Mouse (Mus musculus) macrophage (primary cell): Measurements from ENCODE around the gene Igsf3. TPM values are rescaled to one million over a fixed set of nuclear protein-coding genes. Genes with fewer than 3 reads are reported as not detected.

Source experiments
- H3K27ac ChIP-seq: fragments of 350-480 bp; formaldehyde crosslinking; 2 replicates; pipeline ENCODE4 v1.9.0; 2021
- H3K36me3 ChIP-seq: fragments of 350-480 bp; formaldehyde crosslinking; 2 replicates; pipeline ENCODE4 v1.9.0; 2021; ENCODE audit errors: inconsistent target
- H3K4me3 ChIP-seq: fragments of 350-480 bp; formaldehyde crosslinking; 2 replicates; pipeline ENCODE4 v1.9.0; 2021; ENCODE audit errors: inconsistent target
- H3K79me2 ChIP-seq: fragments of 350-480 bp; formaldehyde crosslinking; 2 replicates; pipeline ENCODE4 v1.9.0; 2021; ENCODE audit errors: inconsistent target
- WGBS: methylation state at CpG from one replicate; pipeline ENCODE4 v1.1.7; 2026; ENCODE audit warnings: inconsistent platforms; ENCODE audit not compliant: missing documents; 5-methylcytosine and 5-hydroxymethylcytosine counted together
- polyA plus RNA-seq: library from polyadenylated mRNA; stranded (reverse); fragments of 250-400 nt; gene quantifications from 3 replicates; pipeline ENCODE4 v1.2.4, GENCODE M21; 2018; ENCODE audit warnings: inconsistent platforms

The Igsf3 gene
- polyA plus RNA-seq, 1 experiment from 2014 or later: 0.03 TPM

DNA sequence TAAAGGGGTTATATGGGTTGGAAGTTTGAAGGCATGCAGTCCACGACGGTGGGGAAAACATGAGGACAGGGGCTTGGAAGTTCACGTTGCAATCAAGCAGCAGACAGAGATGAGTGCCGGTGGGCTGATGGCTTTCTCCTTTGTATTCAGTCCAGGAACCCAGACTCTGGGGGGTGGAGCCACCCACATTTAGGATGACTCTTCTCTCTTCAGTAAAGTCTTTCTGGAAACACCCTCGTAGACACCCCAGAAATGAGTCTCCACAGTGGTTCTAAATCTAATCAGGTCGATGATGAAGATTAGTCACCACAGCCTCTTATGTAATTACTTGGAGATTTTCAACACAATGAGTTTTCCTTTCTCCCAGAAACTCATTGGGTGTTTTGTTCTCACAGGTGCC, 16.1 kb upstream of the Igsf3 start:
- no peak overlapping the region for H3K27ac ChIP-seq

DNA sequence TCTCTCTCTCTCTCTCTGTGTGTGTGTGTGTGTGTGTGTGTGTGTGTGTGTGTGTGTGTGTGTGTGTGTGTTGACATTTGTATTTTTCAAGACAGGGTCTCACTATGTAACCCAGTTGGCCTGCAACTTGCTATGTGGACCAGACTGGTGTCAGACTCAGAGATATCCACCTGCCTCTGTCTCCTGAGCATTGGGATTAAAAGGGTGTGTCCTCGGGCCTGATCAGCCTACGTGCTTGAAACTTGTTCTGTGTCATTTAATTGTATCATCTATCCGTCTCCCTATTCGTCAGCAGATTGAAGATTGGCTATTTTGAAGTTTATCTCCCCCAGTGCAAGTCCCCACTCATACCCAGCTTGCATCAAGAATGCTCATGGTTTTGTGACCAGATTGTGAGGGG, 14.5 kb upstream of the Igsf3 start:
- Histone ChIP-seq H3K79me2 (no peaks in the 10 kb centered on the region), H3K36me3 (no peaks in the 10 kb centered on the region), H3K27ac (no peak overlapping the region), H3K4me3 (no peak overlapping the region)
- 89% methylated on average over 4 of the region's 4 CpGs for WGBS

More for the DNA sequence above, 16.1 kb upstream of the Igsf3 start:
- Histone ChIP-seq H3K79me2 (no peaks in the 10 kb centered on the region), H3K36me3 (no peaks in the 10 kb centered on the region), H3K4me3 (no peak overlapping the region)
- WGBS: 95% methylated on average over 6 of the region's 6 CpGs

DNA sequence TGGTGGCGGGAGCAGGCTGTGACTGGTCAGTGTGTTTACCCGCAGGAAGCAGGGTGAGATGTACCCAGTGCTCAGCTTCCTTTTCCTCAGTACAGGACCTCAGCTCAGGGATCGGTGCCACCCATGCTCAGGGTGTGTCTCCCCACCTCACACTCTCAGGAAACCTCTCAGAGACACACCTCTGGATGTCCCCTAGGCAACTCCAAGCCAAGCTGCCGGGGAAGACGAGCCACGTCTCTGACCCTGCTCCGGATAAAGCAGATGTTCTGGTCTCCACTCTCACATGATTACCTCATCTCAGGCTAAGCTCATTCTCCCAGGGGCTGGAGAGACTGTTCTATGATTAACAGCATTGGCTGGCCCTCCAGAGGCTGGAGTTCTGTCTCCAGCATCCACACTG, 13.3 kb upstream of the Igsf3 start:
- WGBS: 85% methylated on average over 6 of the region's 7 CpGs
- Histone ChIP-seq H3K79me2 (no peaks in the 10 kb centered on the region), H3K36me3 (no peaks in the 10 kb centered on the region), H3K27ac (no peak overlapping the region), H3K4me3 (no peak overlapping the region)

DNA sequence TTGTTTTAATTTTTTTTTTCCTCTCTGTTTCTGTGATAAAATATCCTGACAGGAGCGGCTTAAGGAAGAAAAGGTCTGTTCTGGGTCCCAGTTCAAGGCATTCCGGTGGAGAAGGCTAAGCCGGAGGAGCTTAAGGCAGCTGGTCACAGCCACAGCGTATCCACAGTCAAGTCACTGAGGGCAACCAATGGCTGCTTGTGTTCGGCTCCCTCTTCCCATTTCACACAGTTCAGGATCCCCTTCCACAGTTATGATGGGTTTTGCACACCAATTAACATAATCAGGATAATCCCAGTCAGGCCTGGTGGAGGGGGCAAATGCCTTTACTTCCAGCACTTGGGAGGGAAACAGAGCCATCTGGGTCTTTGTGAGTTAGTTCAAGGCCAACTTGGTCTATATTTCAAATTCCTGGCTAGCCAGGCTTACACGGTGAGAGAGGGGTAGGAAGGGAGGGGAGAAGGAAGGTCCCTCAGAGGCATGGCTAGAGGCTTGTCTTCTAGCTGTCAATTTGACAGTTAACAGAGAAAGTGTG, 11.7 kb upstream of the Igsf3 start:
- Histone ChIP-seq H3K36me3 (no peaks in the 10 kb centered on the region), H3K79me2 (no peaks in the 10 kb centered on the region), H3K27ac (no peak overlapping the region), H3K4me3 (no peak overlapping the region)
- WGBS: 95% methylated on average over 6 of the region's 6 CpGs

DNA sequence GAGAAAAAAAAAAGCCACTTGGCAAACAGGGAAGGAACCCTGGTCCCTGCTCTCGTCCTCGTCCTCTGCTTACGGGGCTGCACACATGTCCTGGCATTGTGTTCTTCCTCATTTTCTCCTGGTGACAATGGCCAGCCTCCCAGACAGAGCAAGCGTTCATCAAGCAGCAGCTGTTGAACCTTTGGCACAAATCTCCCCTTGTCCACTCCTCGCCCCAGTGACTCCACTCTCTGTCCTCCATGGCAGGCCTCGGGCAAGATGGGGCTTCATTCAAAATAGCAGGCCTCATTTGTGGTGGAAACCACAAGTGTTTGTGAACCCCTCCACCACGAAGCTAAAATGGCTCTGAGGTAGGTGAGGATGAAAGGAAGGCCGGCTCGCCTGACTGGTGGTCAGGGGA, 11.0 kb upstream of the Igsf3 start:
- Histone ChIP-seq H3K4me3 (no peak overlapping the region), H3K79me2 (no peaks in the 10 kb centered on the region), H3K36me3 (no peaks in the 10 kb centered on the region), H3K27ac (no peak overlapping the region)
- WGBS: 21% methylated on average over 9 of the region's 9 CpGs

DNA sequence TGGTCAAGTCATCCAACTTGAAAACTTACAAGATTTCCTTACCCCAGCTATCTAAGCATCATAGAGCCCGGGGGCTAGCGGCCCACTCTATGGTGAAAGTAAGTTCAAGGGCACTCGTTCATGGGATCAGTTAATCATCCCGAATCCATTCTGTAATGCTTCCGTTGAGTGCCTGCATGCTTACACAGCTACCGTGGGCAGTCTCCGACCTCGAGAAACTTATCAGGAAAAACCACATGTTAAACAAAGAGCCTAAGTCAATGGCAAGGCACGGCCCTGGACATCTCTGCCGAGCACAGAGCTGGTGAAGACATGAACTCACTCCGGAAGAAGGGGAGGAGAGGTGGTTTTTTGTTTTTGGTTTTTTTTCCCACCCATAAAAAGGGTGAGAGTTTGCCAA, 9.5 kb upstream of the Igsf3 start:
- WGBS: 10% methylated on average over 11 of the region's 11 CpGs
- H3K27ac ChIP-seq: no peak overlapping the region

DNA sequence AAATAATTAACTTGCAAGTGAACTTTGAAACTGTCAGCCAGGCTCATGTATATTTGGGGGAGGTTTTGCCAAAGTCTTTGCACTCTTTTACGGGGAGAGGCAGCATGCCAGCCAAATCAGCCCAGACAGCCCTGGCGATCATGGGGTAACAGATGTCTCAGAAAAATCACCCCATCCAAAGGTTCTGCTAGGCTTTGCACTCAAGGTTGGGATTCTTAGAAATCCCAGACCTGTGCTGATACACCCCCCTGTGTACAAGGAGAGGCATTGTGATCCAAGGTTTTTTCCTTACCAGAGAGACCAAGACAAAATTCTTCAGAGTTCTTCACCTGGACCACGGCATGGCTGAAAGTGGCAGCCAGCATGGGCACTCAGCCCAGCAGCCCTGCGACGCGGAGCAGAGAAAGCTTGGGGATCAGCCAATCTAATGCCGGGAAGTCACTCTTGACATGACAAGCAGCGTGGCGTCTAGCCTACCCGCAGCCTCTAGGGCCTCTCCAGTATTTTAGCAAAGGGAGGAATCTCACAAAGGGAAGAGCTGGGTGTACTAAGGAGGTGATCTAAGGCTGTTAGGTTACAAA, 7.5 kb upstream of the Igsf3 start:
- Histone ChIP-seq H3K4me3 (no peak overlapping the region), H3K79me2 (no peaks in the 10 kb centered on the region), H3K36me3 (no peaks in the 10 kb centered on the region), H3K27ac (no peak overlapping the region)
- 73% methylated on average over 10 of the region's 10 CpGs for WGBS

More for the DNA sequence above, 9.5 kb upstream of the Igsf3 start:
- H3K79me2 ChIP-seq: no peaks in the 10 kb centered on the region
- H3K36me3 ChIP-seq: no peaks in the 10 kb centered on the region
- H3K4me3 ChIP-seq: no peak overlapping the region

DNA sequence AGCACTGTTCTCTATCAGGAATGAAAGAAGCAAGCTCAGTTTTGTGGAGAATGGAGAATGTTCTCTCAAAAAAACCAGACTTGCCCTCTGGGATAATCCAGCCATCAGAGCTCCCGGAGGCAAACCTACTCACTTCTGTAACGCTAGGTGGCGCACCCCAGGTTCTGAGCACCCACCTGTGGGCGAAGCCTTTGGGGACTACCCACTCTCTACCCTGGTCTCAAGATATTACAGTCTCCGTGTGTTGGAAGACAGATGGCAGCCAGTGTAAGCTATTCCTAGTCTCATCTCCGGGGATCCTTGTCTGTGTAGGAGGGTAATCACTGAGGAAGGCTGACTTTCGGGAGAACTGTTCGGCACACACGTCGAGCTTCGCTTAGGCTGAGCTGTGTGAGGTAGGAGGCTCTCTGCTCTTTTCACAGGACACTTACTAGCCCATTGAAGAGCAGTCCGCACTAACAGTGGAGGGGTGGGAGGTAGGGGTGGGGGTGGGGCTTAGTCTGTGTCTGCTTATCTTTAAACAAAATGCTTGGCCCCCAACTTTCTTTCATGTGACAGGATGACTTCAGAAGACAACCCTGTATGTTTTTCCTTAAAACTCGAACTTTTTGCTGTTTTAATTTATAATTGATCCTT, 4.4 kb upstream of the Igsf3 start:
- Histone ChIP-seq H3K4me3 (no peak overlapping the region), H3K36me3 (no peaks in the 10 kb centered on the region), H3K79me2 (no peaks in the 10 kb centered on the region), H3K27ac (no peak overlapping the region)
- WGBS: 50% methylated on average over 13 of the region's 13 CpGs

DNA sequence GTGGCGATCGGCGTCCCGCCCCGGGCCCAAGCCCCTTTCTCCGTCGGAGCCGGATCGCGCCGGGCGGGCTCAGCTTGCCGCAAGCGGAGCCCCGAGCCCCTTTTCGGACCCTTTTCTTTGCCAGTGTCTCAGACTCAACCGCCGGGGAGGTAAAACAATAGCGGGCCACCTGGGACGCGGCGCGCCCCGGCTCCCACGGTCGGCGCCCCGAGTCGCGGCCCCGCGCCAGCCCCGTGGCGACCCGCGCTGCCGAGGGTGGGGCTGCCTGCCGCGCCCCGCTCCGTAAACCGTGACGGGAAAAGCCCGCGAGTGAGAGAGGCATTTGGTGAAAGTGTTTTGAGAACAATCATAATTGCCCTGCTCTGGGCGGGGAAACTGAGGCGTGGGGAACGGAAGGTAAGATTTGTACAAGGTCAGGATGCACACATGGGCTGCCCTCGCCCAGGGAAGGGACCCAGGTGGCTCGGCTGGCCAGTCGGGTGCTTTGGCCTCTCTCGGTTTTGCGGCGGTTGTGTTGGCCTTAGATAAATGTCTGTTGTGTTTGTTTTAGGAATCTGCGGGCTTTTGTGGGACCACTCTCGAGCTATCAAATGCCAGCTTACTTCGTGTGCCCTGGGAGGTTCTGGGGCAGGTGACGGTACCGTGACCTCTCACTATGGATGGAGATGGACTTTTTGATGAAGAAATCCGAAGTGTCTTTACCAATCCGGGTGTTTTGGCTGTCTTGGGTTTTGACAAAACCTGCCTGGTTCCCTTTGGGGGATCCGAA, 557 bp downstream of the Igsf3 start:
- Histone ChIP-seq H3K79me2 (no peaks in the 10 kb centered on the region), H3K4me3 (no peak overlapping the region), H3K36me3 (no peaks in the 10 kb centered on the region), H3K27ac (no peak overlapping the region)
- WGBS: 4% methylated on average over 49 of the region's 62 CpGs

DNA sequence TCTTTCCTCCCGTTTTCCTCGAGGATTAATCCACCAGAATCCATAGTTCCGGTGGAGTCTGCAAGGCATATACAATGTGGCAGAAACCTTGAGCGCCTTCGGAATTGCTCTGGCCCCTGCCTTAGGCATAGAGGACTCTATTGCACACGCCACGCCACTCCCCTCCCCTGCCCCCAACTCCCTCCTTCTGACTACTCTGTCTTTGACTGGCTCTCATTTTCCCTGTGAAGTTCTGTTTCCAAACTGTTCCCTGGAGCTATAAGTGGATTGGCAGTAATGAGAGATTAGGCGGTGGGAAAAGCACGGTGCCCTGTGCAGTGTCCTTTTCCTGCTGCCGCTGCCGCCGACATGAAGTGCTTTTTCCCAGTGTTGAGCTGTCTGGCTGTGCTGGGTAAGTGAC, 1.2 kb downstream of the Igsf3 start:
- 14% methylated on average over 12 of the region's 12 CpGs for WGBS
- H3K79me2 ChIP-seq: no peaks in the 10 kb centered on the region
- no peak overlapping the region for H3K4me3 ChIP-seq
- H3K36me3 ChIP-seq: no peaks in the 10 kb centered on the region
- no peak overlapping the region for H3K27ac ChIP-seq

DNA sequence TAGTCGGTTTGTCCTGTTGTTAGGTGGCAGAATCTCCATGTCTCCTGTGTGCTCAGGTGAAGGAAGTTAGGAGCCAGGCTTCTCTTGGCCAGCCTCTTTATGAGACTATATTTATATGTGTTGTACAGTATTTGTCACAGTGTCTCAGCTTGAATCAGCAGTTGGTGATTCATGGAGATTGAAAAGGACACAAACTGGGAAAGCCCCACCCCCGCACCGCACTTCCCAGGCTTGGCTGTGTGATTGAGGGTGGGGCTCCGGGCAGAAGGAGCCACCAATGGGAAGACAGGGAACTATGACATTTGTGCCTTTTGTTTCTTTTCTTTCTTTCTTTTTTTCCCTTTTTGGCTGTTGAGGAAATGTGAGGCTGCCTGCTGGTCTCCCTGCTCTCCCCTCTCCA, 2.9 kb downstream of the Igsf3 start:
- no peak overlapping the region for H3K27ac ChIP-seq
- 89% methylated on average over 4 of the region's 4 CpGs for whole genome bisulfite sequencing
- H3K4me3 ChIP-seq: no peak overlapping the region
- H3K36me3 ChIP-seq: no peaks in the 10 kb centered on the region
- no peaks in the 10 kb centered on the region for H3K79me2 ChIP-seq

DNA sequence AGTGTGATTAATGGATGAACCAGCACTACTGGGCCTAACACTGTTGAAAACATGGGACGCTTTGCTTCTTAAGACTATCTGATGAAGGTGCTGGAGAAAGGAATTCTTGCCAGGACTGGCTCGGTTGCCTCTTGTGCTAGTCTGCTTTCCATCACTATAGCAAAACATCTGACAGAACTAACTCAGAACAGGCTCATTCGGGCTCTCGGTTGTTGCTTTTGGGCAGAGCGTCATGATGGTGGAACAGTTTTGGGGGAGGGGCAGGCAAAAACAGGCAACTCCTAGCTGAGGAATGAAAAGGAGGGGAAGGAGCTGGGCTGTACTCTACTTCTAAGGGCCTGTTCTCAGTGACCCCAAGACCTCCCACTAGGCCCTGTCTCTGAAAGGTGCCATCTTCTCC, 4.8 kb downstream of the Igsf3 start:
- no peak overlapping the region for H3K27ac ChIP-seq
- H3K79me2 ChIP-seq: no peaks in the 10 kb centered on the region
- H3K4me3 ChIP-seq: no peak overlapping the region
- no peaks in the 10 kb centered on the region for H3K36me3 ChIP-seq
- WGBS: 97% methylated on average over 5 of the region's 5 CpGs

DNA sequence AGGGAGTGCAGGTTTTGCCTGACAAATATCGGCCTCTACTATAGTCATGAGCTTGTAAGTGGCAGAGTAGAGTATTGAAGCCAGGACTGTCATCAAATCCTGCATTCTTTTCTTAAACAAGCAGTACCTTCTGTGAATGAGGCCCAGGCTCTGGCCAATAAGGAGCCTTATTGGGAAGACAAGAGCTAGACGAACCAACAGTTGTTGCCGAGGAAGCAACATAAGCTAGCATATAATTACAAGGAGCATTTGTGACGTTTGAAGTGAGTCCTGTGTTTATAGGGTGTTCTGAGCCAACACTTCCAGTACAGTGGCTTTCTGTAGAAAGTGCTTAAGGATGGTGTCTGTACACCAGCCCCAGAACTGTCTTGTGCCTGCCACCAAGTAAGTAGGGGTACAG, 5.9 kb downstream of the Igsf3 start:
- no peaks in the 10 kb centered on the region for H3K36me3 ChIP-seq
- WGBS: 97% methylated on average over 4 of the region's 4 CpGs
- no peak overlapping the region for H3K4me3 ChIP-seq
- H3K79me2 ChIP-seq: no peaks in the 10 kb centered on the region
- H3K27ac ChIP-seq: no peak overlapping the region

DNA sequence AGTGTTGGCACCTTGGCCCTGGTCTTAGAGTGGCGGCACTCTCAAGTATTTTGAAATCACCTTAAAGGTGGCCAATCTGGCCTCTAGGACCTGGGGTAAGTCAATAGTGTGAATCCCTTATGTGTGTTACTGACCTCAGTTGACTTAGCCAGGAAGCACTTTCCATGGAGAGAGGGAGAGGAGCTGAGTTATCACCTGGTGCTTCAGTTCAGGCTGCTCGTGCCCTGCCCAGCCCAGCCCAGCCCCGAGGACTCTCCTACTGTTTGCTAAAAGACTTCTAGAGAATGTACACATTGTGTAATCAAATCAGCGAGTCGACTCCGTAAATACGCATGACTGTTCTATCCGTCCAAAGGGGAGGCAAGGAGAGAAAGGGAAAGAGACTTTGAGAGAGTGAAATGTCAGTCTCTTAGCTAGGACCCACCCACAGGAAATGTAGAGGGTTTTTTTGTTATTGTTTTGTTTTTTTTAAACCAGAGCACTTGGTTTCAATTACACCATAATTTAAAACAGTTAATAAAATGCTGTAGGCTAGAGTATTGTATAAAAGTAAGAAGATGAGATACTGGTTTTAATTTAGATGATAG, 9.6 kb downstream of the Igsf3 start:
- 78% methylated on average over 8 of the region's 8 CpGs for WGBS
- no peaks in the 10 kb centered on the region for H3K79me2 ChIP-seq
- H3K4me3 ChIP-seq: no peak overlapping the region
- no peaks in the 10 kb centered on the region for H3K36me3 ChIP-seq
- H3K27ac ChIP-seq: no peak overlapping the region

DNA sequence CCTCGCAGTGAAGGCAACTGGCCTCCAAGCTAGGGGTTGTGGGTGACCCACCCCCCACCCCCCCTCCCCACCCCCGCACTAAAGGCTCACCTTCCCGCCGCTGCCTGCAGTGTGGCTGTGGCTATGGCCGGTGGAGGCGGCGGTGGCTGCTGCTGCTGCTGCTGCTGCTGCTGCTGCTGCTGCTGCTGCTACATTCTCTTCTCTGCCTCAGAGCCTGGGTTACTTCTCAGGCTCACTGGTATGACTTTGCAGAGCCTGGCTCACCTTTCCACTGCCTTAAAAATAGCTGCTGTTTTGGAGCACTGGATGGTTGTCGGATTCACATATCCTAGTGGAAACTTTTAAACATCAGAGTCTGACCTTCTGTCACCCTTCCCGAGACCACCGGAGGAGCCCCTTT, 11.0 kb downstream of the Igsf3 start:
- Histone ChIP-seq H3K27ac (no peak overlapping the region), H3K79me2 (no peaks in the 10 kb centered on the region), H3K4me3 (no peak overlapping the region), H3K36me3 (no peaks in the 10 kb centered on the region)
- WGBS: 51% methylated on average over 7 of the region's 10 CpGs
